Mouse (Mus musculus) G1E (cell line): ENCODE data around the gene Enam.

Experiments used
- CTCF ChIP-seq: IDR thresholded peaks from 2 replicates; pipeline ENCODE4 v1.5.1; 2012; ENCODE audit warnings: low read depth, low read length, inconsistent platforms, mixed read lengths
- GATA1 ChIP-seq: IDR thresholded peaks from 2 replicates; pipeline ENCODE4 v1.6.1; 2012; ENCODE audit warnings: borderline replicate concordance, low read length, inconsistent platforms, mixed read lengths
- GATA2 ChIP-seq: IDR thresholded peaks from 2 replicates; pipeline ENCODE4 v1.6.1; 2012; ENCODE audit warnings: low read depth, low read length, inconsistent platforms, borderline replicate concordance

DNA sequence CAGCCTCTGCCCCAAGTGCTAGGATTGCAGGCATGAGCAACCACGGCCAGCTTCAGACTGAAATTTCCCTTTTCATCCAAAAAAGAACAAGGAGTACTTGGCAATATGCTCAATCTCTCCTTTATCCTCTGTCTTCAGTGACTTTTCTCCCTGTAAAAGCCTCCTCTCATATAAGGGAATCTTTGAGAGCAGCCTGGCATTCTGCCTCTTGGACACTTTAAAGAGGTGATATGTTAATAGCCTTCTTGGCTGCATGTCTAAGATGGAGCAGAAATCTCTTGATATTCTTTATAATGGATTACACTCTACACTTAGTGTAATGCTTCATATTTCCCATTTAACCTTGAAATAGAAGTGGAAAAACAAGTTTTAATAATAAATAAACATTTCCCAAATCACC is 43.1 kb downstream of the Enam start:
- TF ChIP-seq CTCF (no peak), GATA1 (no peak), GATA2 (no peak)
